Mouse (Mus musculus): Measurements from ENCODE around the gene Nfkb1.

DNA sequence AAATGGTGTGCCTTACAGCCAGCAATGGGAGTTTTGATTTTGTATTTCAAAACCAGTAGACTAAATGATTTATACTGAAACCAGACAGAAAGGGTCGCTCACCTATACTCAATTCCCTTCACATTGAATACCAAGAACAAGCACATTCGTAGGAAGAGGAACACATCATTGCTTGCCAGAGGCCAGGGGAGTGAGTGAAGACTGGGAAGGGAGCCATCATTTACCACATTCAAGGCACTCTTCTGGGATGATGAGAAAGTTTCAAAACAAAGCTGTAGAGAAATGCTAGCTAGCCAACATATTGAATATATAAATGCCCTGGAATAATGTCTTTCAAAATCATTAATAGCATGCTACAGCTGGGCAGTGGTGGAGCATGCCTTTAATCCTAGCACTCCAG lies 15.0 kb downstream of the Nfkb1 start:
- no peak for TF ChIP-seq CTCF (conservative IDR thresholded peaks at IDR 0.05; ENCODE audit: insufficient read depth, insufficient read length, low read depth, low read length)
- no peak for TF ChIP-seq POLR2A (IDR thresholded peaks at IDR 0.05; ENCODE audit: low read depth, low read length)

Measured in kidney, adult 2 months (tissue).